Mouse (Mus musculus) monocyte, adult 5-6 weeks (primary cell): ENCODE results near the gene Spata31d1a. TPM values are rescaled to one million over a fixed set of nuclear protein-coding genes. Genes with fewer than 3 reads are reported as not detected.

Experiments
- total RNA-seq: library from RNA; stranded (forward); fragments of 200-1000, 200-491, 200-594 nt; gene quantifications from 3 replicates; pipeline ENCODE4 v1.2.3, GENCODE M21; 2017

Spata31d1a gene
- total RNA-seq, 1 experiment from 2014 or later = not detected

Other genes starting within 250 kb of the Spata31d1a start
- 36.3 to 81.8 TPM (median 81.6 TPM) in 3 replicates for gene Agtpbp1, start 125.1 kb downstream of the Spata31d1a start, total RNA-seq
- 23.8 to 64.8 TPM (median 30.9 TPM) in 3 replicates for gene Naa35, start 125.1 kb downstream of the Spata31d1a start, total RNA-seq
- gene Golm1, start 34.5 kb downstream of the Spata31d1a start, total RNA-seq = 42.8 to 82.0 TPM (median 46.1 TPM) in 3 replicates
- not detected in 3 replicates for gene 4921517D22Rik, start 16.2 kb downstream of the Spata31d1a start, total RNA-seq
- 0.19 TPM in 1 of 3 replicates, not detected in the others for gene Spata31d1b, start 2.0 kb upstream of the Spata31d1a start, total RNA-seq
- gene Spata31d1d, start 21.4 kb upstream of the Spata31d1a start, total RNA-seq = not detected in 3 replicates
- not detected in 3 replicates for gene 1700014D04Rik, start 36.4 kb upstream of the Spata31d1a start, total RNA-seq
- gene Isca1, start 59.5 kb upstream of the Spata31d1a start, total RNA-seq = 57.1 to 69.2 TPM (median 64.4 TPM) in 3 replicates
- 9.7 to 54.7 TPM (median 19.1 TPM) in 3 replicates for gene Gm49354, start 71.9 kb upstream of the Spata31d1a start, total RNA-seq
- gene Tut7, start 112.8 kb upstream of the Spata31d1a start, total RNA-seq = 227 to 337 TPM (median 264 TPM) in 3 replicates